Mouse (Mus musculus) cerebellum, postnatal 10 days (tissue): ENCODE results near the gene Txndc11.
"Not testable (repeated sequence)": the region's sequence is repeated elsewhere in the genome, so short reads cannot be mapped to it uniquely, and the experiment has no call there.

Source experiments
- DNase-seq, 2 experiments: peaks; one replicate each; pipeline ENCODE4 v3.0.0; 2021; ENCODE audit warnings: mixed read lengths in 2 of 2

The Txndc11 gene

DNA sequence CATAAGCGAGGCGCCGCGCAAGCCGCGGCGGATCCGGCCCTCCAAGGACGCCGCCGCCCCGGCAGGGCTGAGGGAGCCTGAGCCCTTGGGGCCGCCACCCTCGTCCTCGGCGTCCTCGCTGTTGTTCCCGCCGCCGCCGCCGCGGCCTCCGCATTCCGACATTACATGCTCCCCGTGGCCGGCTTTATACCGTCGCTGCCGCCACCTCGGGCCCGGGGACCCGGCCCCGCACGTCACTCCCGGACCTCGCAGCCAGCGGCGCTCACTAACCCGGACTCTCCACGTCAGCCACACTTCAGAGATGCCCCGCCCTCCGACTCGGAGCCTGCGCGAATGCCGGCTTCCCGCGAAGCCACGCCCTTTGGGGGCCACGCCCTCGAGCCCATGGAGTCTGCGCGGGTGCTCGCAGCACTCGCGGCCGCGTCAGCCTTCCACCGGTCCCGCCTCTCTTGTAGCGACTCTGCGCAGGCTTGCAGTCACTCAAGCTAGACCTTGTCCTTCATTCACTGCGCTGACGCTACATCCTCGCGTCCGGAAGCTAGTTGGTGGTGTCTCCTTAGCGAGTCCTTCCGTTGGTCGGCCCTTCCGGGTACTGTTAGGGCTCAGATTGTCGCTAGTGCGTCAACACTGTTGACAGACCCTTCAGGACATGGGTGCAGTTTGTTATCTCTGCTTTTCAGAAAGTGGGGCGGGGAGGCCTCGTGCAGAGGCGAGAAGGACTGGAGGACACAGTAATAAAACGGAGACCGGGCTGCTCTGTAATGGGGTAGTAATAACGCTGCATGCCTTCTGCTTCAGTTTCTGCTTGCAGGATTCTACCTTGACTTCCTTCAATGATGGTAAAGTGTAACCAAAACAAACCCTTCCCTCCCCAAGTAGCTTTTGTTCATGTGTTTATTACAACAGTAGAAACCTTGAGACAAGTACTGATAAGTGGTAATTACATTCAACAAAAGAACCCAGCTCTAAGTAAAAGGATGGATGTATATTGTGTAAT, at the start of gene Txndc11:
Gene Txndc11, minus strand, starts transcription at position 303 of the 997 bp plus-strand sequence.
- DNase-seq, result peak; percentile 100

DNA sequence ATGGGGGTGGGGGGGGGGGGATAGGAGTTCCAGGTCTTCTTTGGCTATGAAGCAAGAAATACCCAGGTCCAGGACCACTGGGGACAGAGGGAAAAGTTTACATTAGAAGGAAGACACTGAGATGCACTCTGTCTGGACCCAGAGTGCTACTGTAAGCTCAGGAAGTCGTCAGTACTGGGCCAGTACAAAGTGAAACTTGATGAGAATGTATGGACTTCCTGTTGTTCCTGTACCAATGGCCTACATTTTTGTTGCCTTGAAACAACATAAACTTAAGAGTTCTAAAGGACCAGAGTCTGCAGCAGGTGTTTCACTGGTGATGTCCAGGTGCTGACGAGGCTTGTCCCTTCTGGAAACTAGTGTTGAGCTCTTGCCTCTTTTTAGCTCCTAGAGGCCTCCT, 43.0 kb upstream of the Txndc11 start:
- no peak for DNase-seq

DNA sequence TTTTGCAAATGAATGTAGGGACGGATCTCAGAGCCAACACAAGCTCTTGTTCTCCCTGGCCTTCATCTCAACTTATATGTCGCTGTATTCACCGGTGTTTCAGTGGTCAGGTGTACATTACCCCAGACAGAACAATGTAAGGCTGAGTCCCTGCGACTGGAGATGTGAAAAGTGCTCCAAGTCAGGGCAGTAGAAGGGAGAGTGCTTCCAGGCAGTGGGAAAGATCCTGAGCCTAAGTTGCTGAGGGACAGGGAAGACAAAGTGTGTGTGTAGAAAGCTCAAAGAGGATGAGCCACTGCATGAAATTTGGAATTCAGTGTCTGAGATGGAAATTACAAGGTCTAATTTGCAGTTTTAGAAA, 42.4 kb upstream of the Txndc11 start:
- no peak for DNase-seq

DNA sequence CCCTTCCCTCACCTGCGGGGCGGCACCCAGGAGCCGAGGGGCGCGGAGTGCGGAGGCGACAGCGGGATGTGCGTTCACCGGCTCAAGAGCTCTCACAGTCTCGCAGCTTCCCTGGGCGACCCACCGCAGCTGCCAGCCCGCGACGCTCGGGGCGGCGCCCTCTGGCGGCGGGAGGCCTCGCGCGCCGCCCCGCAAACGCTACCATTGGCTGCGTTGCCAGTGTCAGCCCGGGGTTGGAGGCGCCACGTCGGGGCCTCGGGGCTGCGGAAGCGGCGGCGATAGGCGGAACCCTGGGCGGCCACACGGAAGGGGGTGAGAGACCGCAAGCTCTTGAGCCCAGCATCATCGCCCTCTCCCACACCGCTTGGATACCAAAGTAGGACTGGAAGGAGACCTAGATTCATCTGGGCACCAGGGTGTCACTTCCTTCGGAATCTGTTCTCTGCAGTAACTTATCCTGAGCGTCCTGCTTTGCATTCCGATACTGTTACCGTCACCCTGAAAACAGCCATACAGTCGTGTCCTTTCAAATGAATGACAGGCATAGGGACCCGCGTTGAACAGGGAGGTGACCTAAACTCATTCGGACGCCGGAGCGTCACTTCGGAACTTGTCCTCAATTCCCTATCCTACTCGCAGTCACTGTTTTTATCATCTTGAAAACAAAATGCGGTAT, 41.9 kb upstream of the Txndc11 start, which contains the start of gene Zc3h7a:
Gene Zc3h7a, minus strand, starts transcription at position 186 of the 676 bp plus-strand sequence.
- peak; percentile 92 to 93 for DNase-seq

DNA sequence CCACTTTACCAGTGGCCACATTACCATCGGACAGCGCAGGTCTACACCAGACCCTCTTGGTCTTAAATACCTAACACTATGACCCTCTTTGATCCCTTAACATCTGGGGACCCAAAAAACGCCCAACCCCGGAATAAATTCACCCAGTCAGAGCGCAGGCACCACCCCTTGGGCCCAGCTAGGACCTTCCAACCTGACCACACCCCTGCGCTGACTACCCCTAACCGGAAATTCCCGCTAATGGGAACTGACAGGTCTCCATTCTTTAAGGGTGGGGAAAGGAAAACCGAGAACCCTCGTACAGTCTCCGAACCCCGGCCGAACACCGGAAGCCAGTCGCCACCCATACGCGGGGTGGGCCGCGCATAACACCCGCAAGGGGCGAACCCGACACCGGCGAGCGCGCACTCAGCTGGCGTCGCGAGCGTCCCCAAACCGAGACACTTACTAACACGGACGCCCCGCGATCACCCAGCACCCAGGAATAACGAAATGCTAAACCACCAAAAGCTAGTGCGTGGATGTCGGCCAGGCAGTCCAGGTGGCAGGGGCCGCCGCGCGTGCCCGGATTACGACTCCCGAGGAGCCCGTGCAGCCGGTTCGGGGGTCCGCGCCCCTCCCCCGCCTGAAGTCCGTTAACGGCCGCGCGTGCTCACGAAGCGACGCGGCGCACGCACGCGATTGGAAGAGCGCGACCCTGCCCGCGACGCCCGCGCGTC, 41.2 kb upstream of the Txndc11 start:
- peak; percentile 77 to 82 for DNase-seq

DNA sequence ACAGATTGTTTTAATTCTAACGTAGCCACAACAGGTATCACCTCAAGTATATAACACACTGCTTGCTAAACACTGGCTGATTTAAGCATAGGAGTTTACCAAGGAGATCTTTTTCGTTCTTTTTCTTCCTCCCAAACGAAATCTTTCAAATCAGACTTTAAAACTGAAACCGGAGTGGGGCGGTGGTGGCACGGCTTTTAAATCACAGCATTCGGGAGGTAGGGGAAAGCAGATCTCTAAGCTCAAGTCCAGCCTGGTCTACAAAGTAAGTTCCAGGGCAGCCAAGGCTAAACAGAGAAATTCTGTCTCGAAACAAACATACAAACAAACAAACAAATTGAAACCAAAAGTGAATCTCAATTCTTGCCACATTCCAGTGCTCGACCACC, 40.6 kb upstream of the Txndc11 start:
- DNase-seq, result no peak

DNA sequence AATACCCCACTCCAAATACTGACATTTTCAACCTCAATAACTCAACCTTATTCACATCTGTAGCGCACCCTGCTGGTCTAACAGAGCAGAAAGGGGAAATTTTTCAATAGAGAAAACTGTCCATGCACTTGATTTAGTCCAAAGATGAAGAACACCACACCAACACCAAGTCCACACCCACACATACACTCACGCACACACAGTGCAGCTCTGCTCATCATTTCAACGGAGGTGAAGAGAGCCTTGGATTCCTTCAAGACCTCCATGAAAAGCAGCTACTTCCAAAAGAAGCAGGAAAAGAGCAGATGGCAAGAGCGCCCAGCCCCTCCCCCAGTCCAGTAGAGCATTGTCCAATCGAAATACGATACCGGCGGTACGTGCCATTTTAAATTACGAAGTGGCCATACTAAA, 40.2 kb upstream of the Txndc11 start:
- DNase-seq, result peak; percentile 79

DNA sequence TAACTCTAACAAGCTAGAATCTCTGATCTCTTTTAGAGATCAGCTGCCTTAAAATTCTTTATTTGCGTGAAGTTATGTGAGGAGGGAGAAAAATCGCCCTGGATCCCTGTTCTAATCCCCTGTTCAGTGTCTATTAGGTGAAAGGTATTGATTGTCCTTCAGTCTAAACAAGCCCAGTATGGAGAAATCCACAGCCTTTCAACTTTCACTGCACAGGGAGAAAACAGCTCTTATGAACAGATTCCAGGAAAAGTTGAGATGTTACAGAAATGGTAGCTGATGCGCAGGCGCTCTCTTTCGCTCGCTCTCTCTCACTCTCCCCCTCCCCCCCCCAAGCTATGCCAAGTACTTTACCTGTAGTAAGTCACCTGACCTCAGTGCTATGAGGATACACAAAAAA, 37.2 kb upstream of the Txndc11 start:
- DNase-seq, result no peak

DNA sequence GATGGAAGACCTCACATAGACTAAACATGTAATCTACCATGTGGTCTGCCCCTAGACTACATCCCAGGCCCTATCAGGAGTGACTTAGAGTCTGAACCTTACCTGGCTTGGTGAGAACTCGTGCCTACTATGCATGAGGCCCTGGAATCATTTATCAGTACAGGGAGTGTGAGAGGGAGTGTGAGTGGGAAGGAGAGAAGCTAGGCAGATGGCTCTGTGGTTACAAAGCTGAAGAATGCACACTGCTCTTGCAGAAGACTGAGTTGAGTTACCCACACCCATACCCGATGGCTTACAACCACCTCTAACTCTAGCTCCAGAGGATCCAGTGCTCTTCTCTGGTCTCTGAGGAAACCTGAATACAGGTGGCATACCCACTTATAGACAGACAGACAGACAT, 32.0 kb upstream of the Txndc11 start:
- no peak for DNase-seq

DNA sequence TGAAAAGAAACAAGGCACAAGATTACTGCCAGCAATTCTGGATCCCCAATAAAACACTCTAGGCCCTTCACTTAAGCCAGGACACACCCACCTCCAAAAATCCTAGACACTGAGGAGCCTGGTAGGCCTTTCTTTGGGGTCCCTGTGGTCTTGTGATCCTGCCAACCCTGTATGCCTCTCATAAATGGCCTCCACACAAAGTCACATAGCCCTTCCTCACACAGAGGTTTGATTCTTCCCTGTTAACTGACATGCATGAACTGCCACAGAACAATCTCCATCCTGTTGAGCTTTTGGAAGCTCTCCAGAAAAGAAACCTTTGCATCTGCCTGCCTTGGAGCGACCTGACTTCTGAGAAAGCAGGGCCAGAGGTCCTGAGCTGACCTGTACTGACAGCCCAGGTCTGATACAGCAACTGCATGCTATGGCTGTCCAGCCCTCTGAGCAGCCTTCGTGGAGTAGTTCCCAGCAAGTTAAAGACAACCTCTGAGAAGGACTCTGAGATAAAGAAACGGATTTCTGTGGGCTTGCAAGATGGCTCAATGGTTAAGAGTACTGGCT, 30.3 kb upstream of the Txndc11 start:
- no peak for DNase-seq

DNA sequence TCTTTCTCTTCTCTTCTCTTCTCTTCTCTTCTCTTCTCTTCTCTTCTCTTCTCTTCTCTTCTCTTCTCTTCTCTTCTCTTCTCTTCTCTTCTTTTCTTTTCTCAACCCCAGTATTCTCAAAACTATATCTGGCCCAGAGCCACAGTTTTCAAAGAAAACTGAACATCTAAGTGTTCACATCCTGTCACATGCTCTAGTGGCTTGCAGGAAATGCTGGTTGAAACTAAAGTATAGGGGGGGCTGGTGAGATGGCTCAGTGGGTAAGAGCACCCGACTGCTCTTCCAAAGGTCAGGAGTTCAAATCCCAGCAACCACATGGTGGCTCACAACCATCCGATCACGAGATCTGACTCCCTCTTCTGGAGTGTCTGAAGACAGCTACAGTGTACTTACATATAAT, 23.3 kb upstream of the Txndc11 start:
- not testable (repeated sequence) for DNase-seq

DNA sequence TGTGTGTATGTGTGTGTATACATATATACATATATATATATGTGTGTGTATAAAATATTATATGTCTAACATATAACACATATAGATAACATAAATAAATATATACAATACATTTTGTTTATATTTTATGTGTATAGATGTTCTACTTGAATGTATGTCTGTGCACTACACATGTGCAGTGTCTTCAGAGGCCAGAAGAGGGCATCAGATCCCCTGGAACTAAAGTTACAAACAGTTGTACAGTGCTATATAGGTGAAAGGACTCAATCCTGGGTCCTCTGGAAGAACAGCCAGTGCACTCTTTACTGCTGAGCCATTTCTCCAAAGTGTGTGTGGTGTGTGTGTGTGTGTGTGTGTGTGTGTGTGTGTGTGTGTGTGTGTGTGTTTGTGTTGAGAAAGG, 20.1 kb upstream of the Txndc11 start:
- no peak for DNase-seq

DNA sequence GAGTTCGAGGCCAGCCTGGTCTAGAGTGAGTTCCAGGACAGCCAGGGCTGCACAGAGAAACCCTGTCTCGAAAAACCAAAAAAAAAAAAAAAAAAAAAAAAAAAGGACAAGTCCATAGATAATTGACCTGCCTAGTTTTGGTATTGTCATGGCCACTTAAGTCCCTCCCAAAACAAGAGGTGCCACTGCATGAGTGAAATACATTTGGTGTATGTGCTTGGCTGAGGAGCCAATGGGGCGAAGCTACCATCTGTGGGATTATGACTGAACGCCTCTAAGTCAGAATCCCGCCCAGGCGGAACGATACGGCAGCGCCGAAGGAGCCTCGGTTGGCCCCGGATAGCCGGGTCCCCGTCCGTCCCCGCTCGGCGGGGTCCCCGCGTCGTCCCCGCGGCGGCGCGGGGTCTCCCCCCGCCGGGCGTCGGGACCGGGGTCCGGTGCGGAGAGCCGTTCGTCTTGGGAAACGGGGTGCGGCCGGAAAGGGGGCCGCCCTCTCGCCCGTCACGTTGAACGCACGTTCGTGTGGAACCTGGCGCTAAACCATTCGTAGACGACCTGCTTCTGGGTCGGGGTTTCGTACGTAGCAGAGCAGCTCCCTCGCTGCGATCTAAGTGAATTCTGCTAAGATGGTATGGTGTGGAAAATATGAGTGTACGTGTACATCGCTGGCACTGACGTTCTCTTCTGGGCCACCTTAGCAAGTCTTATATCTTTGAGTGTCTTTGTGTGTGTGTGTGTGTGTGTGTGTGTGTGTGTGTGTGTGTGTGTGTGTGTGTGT, 9.4 kb upstream of the Txndc11 start:
- DNase-seq, result peak; percentile 97 to 100

DNA sequence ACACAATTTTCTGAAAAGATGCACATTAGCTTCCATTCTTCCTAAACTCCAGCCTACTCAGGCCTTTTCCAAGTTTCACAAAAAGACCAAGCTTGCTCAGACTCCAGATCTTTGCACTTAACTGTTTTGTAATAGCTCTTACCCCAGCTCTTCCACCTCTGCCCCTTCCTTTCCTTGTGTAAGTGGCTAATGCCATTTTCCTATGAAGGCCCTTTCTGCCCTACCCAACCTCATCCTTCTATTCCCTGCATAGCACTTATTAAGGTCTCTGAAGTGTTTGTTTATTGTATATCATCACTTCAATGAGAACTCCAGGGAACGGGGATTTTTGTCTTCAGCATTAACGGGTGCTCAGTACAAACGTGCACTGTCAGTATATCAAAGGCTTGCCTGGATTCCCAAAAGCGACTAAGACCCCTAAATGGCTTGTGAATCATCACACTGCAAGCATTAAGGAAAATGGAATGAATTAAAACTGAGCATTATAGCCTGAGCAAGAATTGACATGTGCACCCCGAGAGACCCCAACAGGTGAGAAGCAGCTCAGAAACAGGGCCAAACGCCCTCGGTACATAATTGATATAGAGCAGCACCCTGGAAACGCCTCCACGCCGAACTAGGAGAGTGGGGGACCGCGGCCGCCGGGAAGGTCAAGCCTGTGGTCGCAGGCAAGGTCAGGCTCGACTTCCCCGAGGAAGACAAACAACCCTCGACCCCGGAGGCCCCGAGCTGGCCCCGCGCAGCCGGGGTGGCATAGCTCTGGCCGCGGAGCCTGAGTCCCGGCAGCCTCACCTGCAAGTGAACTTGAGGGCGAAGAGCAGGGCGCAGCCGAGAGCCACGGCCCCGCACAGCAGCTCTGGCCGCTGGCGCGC, 738 bp downstream of the Txndc11 start:
- DNase-seq, result no peak

DNA sequence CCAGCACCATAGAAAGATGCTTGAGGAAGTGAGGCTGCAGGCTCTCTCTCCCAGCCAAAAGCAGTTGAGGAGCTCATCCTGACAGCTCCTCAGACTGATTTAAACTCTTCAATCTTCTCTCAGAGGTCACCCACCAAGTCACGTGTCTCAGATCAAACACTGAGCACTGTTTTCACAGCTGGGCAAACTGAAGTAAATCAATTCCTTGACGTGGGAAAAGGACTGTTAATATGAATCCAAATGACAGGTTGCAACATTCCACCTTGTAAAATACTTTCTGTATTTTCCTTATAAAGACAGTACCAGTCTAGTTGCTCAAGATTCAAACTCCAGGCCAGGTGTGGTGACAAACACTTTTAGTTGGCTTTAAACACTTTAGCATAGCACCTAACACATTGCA, 1.6 kb downstream of the Txndc11 start:
- no peak for DNase-seq

DNA sequence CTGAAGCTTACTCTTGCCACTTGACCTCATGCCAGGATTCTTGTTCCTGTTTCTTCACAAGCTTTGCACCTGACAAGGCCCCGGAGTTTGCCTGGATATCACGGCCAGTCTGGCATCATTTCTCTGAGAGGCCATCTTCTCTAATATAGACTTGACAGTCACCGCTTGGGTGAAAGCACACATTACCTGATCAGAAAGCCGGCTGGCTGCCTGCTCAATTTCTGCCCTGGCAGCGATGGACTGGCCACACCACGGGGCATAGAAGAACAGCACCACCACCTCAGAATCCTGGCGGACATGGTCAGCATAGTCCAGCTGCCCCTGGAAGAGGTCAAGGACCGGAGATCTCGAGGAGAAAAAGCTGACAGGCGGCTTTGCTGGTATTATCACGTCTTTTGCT, 6.1 kb downstream of the Txndc11 start:
- peak; percentile 68 to 71 for DNase-seq

DNA sequence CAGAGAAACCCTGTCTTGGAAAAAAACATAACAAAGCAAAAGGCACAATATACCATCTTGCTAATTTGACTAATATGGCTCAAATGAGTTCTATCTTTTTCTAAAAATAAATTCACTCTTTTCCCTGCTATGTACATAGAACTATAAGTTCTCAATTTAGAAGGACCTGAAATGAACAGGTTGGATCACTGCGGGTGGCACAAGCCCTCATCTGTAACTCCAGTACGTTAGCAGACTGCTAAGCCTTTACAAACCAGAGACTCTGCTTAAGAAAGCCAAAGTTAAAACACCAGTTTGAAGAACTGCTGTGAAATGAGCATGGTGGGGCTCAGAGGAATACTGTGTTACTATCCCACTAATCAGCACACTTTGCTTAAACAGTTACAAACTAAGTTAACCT, 9.1 kb downstream of the Txndc11 start:
- DNase-seq, result peak in 1 of 2 experiments; percentile 22

DNA sequence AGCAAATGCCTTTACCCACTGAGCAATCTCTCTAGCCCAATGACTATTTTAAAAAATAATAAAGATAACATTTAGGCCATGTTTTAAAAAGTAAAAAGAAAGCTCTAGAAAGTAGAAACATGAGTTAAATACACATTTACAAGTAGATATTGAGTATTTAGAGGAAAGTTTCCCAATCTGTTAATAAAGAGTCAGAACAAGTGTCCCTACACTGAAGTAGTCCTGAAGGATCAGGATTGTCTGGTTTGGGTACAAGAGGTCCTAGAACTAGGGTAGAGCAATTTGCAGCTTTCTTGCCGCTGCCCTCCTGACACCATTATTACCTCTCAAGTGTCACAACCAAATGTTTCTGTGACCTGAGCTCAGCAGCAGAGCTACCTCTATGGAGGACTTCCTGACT, 10.3 kb downstream of the Txndc11 start:
- no peak for DNase-seq

DNA sequence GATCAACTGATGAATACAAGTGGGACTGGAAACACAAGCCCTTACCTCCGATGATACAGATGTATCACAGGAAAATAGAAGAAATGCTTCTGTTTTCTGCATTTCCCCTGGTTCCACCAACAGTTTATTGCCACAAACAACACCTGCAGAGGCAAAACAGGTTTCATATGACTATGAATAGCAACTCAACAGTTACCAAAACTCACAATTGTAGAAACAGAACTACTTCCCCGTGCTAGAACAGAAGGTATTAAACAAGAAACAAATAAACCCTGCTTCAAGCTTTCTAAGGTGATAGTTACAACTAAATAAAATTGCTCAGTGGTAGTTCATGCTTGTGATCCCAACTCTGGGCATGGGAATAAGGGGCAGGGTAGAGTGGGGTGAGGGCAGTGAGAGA, 11.8 kb downstream of the Txndc11 start:
- DNase-seq, result no peak

DNA sequence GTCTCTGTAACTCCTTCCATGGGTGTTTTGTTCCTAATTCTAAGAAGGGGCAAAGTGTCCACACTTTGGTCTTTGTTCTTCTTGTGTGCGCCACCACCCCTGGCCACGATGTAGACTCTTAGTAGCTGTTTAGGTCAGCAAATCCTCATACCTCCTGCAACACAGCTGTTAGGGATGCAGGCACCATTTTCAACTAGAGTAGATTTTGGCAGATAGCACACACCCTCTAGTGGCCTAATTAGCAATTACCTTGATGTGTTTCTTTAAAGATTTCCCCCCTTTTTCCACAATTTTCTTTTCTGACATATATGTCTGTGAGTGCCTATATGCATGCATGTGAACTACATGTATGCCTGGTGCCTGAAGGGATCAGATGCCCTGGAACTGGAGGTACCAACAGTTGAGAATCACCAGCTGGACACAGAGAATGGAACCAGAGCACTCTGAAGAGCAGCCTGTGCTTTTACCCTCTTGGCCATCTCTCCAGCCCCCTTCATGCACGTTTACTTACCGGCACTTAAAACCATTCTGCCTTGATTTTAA, 25.2 kb downstream of the Txndc11 start:
- peak; percentile 30 to 64 for DNase-seq

DNA sequence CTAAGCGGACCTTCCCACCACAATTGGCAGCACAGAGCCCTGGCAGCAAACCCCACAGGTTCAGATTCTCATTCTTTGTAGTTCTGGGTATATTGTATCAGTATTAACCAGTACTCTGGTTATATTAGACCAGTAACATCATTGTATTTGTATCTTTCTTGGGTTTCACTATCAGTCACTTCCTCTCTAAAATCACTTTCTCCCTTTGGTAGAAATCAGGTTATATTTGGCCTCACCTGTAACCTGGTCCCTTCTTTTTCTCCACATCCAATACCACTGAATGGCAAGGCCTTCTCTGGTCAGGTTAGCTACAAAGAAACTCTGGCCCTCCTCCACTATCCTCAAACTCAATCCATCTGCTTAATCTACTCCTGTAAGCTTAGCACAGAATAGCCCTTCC, 29.5 kb downstream of the Txndc11 start:
- no peak for DNase-seq
